Mouse (Mus musculus): ENCODE measurements at regions not wholly inside any gene's neighbourhood (a gene's known extent, or its start where the extent isn't known, plus 50 kb on each side); places are given as distances from the start of the nearest gene placed in this dataset.

- DNase-seq (no peak), ATAC-seq (no peak)
- Histone ChIP-seq H3K4me2 (ENCODE audit: low read depth) (no peak overlapping the region), H3K36me3 (ENCODE audit: insufficient read depth) (no peaks in the 10 kb centered on the region), H3K27ac (ENCODE audit: low read depth, low read length) (no peak overlapping the region), H3K9me3 (ENCODE audit: low read length) (no peaks in the 10 kb centered on the region), H3K27me3 (ENCODE audit: insufficient read depth, low read length) (no peaks in the 10 kb centered on the region), H3K4me3 (ENCODE audit: low read depth, low read length) (no peak overlapping the region), H3K4me1 (ENCODE audit: insufficient read depth) (0 out of 2 replicates have a peak, but pooled peaks cover 7% of the 10 kb centered on the region), H3K9ac (no peak overlapping the region)
- WGBS, result 73% methylated on average over 8 of the region's 8 CpGs
- TF ChIP-seq CTCF (IDR thresholded peaks at IDR 0.05; ENCODE audit: low read depth), result no peak
These were observed 97.7 kb upstream of the Sall1 start for GRCm38 (mm10) chr8:89141529-89142235.

- no peak overlapping the region for H3K9ac ChIP-seq
- DNase-seq (no peak), ATAC-seq (no peak)
- 76% methylated on average over 3 of the region's 3 CpGs for WGBS
- H3K4me1 ChIP-seq (ENCODE audit: insufficient read depth), result 0 out of 2 replicates have a peak, but pooled peaks cover 7% of the 10 kb centered on the region
- no peak overlapping the region for H3K27ac ChIP-seq (ENCODE audit: low read depth, low read length)
- H3K27me3 ChIP-seq (ENCODE audit: insufficient read depth, low read length), result no peaks in the 10 kb centered on the region
- no peaks in the 10 kb centered on the region for H3K36me3 ChIP-seq (ENCODE audit: insufficient read depth)
- no peak for TF ChIP-seq CTCF (IDR thresholded peaks at IDR 0.05; ENCODE audit: low read depth)
- no peak overlapping the region for H3K4me3 ChIP-seq (ENCODE audit: low read depth, low read length)
- H3K9me3 ChIP-seq (ENCODE audit: low read length), result no peaks in the 10 kb centered on the region
- no peak overlapping the region for H3K4me2 ChIP-seq (ENCODE audit: low read depth)
These were observed 95.9 kb upstream of the Sall1 start for GRCm38 (mm10) chr8:89139876-89140275.

- WGBS, result 61% methylated on average over 8 of the region's 8 CpGs
- DNase-seq (peak; percentile 38), ATAC-seq (no peak)
- Histone ChIP-seq H3K4me2 (ENCODE audit: low read depth) (no peak overlapping the region), H3K36me3 (ENCODE audit: insufficient read depth) (no peaks in the 10 kb centered on the region), H3K27ac (ENCODE audit: low read depth, low read length) (no peak overlapping the region), H3K9me3 (ENCODE audit: low read length) (no peaks in the 10 kb centered on the region), H3K27me3 (ENCODE audit: insufficient read depth, low read length) (no peaks in the 10 kb centered on the region), H3K4me3 (ENCODE audit: low read depth, low read length) (no peak overlapping the region), H3K9ac (no peak overlapping the region), H3K4me1 (ENCODE audit: insufficient read depth) (peaks cover 17% of the 10 kb centered on the region; the same call in 1 of the 2 replicates)
- no peak for TF ChIP-seq CTCF (IDR thresholded peaks at IDR 0.05; ENCODE audit: low read depth)
These were observed 94.6 kb upstream of the Sall1 start for GRCm38 (mm10) chr8:89138416-89139125.

GRCm38 (mm10) chr8:89134581-89135484, 90.9 kb upstream of the Sall1 start:
- peak overlapping the region; percentile 19 for H3K4me2 ChIP-seq (ENCODE audit: low read depth)
- H3K9me3 ChIP-seq (ENCODE audit: low read length), result no peaks in the 10 kb centered on the region
- WGBS, result 33% methylated on average over 19 of the region's 19 CpGs
- DNase-seq (peak; percentile 54), ATAC-seq (peak; percentile 65)
- no peaks in the 10 kb centered on the region for H3K27me3 ChIP-seq (ENCODE audit: insufficient read depth, low read length)
- no peak overlapping the region for H3K27ac ChIP-seq (ENCODE audit: low read depth, low read length)
- H3K36me3 ChIP-seq (ENCODE audit: insufficient read depth), result no peaks in the 10 kb centered on the region
- H3K9ac ChIP-seq, result no peak overlapping the region
- peaks cover 14% of the 10 kb centered on the region; the same call in 1 of the 2 replicates for H3K4me1 ChIP-seq (ENCODE audit: insufficient read depth)
- no peak for TF ChIP-seq CTCF (IDR thresholded peaks at IDR 0.05; ENCODE audit: low read depth)
- H3K4me3 ChIP-seq (ENCODE audit: low read depth, low read length), result no peak overlapping the region

- peak; percentile 54; the same call in 1 of the 2 replicates for ATAC-seq
- no peak overlapping the region for H3K27ac ChIP-seq (ENCODE audit: low read depth, low read length)
- peaks cover 14% of the 10 kb centered on the region; the same call in 1 of the 2 replicates for H3K4me1 ChIP-seq (ENCODE audit: insufficient read depth)
- no peaks in the 10 kb centered on the region for H3K9me3 ChIP-seq (ENCODE audit: low read length)
- no peak for DNase-seq
- no peak overlapping the region for H3K4me2 ChIP-seq (ENCODE audit: low read depth)
- no peak overlapping the region for H3K4me3 ChIP-seq (ENCODE audit: low read depth, low read length)
- H3K9ac ChIP-seq, result no peak overlapping the region
- 39% methylated on average over 5 of the region's 5 CpGs for WGBS
- TF ChIP-seq CTCF (IDR thresholded peaks at IDR 0.05; ENCODE audit: low read depth), result no peak
- no peaks in the 10 kb centered on the region for H3K36me3 ChIP-seq (ENCODE audit: insufficient read depth)
- no peaks in the 10 kb centered on the region for H3K27me3 ChIP-seq (ENCODE audit: insufficient read depth, low read length)
These were observed 90.1 kb upstream of the Sall1 start for GRCm38 (mm10) chr8:89134058-89134457.

- WGBS, result 92% methylated on average over 6 of the region's 6 CpGs
- no peak for TF ChIP-seq CTCF (IDR thresholded peaks at IDR 0.05; ENCODE audit: low read depth)
- no peak for ATAC-seq
These were observed 77.1 kb upstream of the Sall1 start for GRCm38 (mm10) chr8:89121051-89121450.

More at GRCm38 (mm10) chr8:89121051-89121450, 77.1 kb upstream of the Sall1 start:
- H3K4me2 ChIP-seq (ENCODE audit: low read depth), result no peak overlapping the region
- no peaks in the 10 kb centered on the region for H3K4me1 ChIP-seq (ENCODE audit: insufficient read depth)
- no peaks in the 10 kb centered on the region for H3K27me3 ChIP-seq (ENCODE audit: insufficient read depth, low read length)
- no peak overlapping the region for H3K4me3 ChIP-seq (ENCODE audit: low read depth, low read length)
- no peak for DNase-seq
- no peaks in the 10 kb centered on the region for H3K36me3 ChIP-seq (ENCODE audit: insufficient read depth)
- no peaks in the 10 kb centered on the region for H3K9me3 ChIP-seq (ENCODE audit: low read length)
- no peak overlapping the region for H3K27ac ChIP-seq (ENCODE audit: low read depth, low read length)
- no peak overlapping the region for H3K9ac ChIP-seq

Measured in forebrain, postnatal 0 days (tissue).